Mouse (Mus musculus): Measurements from ENCODE around the gene Gng13.

Gene Gng13

DNA sequence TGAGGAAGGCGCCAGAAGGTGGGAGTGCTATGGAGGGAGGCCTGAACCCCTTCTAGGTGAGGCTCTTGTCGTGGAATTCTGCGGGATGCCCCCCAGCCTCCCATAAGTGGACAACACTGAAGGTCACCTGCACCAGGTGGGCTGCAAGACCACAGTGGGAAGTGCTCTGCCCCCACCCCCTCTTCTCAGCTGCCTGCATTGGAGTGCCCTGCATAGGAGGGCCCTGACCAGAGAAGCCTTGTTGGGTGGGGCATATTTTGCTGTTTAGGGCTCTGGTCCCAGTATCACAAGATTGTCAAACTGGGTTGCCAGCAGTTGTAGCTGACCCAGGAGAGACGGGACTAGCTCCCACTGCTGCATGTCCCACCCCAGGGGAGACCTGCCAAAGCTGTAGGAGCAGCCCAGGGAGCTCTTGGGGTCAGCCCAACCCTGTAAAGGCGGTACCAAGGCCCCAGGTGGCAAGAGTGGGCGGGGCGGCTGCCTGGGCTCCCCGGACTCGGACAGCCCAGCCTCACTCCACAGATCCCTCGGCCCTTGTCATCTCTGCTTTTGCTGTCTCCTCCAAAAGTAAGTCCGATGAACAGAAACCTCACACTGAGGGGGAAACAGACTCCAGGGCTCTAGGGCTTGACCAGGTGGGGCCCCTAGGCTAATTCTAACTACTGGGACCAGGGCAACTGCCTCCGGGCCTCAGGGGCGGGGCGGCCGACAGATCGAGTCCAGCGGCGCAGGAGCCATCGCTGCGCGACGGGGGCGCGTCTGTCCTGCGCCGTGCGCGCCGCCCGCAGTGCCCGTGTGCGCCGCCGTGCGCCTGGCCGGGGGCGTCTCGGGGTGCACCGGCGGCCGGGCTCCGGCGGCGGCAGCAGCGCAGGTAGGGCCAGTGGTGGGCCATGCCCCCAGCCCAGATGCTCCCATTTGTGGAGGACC, at the start of gene Gng13:
Gene Gng13, plus strand, starts transcription at position 461 of the 927 bp plus-strand sequence.
- no peak for DNase-seq (ENCODE audit: low read depth, low spot score)

DNA sequence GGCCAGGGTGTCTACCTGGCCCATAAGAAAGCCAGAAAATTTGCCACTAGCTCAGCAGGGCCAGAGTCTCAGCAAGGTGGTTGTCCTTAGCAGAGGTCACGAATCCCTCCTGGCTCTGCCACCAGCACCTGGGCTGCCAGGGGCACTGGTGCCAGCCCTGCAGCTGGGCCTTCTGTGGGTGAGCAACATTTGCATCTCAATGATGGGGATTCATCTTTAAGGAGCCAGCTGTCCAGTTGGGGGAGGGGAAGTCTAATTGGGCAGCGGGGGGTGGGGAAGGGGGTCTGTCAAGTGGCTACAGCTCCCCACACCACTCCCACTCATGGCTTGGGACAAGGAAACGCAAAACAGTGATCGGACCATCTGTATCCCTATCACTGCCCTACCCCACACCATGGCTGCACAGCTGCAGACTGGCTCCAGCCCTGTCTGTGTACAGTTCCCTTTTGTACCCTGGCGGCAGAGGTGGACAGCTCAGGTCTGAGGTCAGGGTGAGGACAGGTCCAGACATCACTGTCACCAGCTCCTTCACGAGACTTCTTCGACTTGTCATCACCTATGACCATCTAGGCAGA, 48.4 kb upstream of the Gng13 start:
- DNase-seq (ENCODE audit: low read depth, low spot score) = no peak

DNA sequence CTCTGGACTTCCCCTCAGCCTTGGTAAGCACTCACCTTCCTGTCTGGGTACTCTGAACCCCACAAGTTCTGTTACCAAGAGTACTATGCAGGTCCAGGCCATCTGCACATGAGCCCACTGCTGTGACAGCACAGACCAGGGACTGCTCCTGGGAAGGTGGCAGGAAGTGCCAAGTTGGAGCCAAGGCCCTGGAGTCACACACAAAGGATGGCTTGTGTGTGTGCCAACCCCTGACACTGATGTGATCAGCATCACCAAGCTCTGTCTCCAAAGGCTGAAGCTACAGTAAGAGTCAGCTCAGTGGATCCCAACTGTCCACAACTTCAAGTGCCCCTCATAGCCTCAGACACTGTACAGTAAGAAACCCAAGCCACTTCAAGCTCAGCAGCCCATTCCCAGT, 44.0 kb upstream of the Gng13 start:
- DNase-seq (ENCODE audit: low read depth, low spot score) = no peak

DNA sequence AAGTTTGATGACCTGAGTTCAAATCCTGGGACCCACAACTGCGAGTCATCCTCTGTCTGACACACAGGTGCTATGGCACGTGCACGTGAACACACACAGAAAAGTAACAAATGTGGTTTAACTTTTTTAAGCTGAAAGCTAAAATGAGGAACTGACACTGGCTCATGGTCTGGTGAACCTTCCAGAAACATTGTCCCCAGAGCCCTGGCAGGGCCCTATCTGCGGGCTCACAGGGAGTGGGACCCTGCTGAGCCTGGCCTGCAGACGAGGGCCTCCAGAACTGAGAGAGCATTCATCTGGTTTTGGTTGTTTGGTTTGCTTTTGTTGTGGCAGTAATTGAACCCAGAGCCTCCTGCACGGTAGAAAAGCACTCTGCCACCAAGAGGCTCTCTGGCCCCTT, 39.0 kb upstream of the Gng13 start:
- DNase-seq (ENCODE audit: low read depth, low spot score) = no peak

DNA sequence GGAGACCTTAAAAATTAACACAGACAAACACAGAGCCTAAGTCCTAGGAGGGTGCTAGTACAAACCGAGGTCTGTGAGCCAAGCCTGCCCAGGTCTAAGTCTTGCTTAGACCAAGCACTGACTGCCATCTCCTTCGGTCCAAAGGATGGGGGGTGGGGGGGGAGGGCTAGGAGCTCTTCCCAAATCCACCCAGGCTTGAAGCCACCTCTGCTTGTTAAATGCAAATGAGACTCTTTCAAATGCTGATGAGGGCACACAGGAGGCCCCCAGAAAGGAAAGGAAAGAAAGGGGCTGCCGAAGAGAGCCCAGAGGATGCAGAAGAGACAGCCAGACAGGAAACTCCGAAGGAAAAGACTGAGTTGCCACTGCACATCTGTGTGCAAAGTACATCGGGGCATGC, 37.2 kb upstream of the Gng13 start:
- peak; percentile 90 for DNase-seq (ENCODE audit: low read depth, low spot score)

DNA sequence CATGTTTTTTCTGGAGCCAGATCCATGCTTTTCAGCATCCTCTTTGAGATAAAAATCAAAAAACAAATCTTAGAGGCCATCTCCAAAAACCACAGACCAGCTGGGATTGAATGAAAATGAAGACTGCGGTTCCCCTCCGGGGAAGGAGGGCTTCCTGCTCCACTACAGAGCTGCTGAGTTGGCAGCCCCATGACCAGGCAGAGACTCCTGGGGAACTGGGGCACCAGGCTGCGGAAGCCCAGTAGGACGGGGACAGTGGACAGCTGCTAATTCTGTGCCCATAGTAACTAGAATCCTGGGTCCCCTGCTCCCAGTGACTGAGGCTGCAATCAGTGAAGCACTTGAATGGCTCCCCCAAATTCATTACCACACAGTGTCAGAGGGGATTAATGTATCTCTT, 35.3 kb upstream of the Gng13 start:
- DNase-seq (ENCODE audit: low read depth, low spot score) = no peak

DNA sequence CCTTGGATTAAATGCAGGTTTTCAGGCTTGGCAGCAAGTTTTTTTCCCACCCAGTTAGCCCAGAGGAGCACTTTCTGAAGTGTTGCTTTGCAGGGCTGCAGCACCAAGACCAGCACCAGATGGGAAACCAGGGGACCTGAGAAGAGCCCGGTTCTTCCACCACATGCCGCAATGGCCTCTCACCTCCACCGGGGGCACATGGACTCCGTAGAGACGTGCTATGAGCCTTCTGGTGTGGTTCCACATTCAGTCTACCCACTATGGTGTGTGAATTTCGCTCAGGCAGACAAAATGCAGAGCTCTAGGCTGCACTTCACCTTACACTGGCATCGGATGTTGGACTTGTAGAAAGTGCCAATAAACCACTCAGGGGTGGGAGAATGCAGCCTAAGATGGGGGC, 30.6 kb upstream of the Gng13 start:
- peak; percentile 45 for DNase-seq (ENCODE audit: low read depth, low spot score)

DNA sequence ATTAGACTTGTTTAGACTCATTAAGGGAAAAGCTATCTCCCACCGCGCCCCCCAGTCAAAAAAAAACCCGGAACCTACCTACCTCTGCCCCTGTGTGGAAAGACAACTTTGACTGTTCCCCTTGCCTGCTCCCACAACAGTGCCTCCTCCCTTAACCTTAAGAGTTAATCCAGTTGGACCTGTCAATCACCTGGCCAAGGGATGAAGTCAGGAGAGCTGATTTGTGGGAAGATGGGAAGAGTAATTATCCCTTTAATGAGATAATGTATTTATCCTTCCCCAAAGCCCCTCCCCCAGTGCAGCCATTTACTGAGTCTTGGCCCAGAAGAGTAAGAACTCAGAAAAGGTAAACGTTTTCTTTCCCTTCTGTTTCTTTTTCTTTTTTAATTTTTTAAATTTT, 28.0 kb upstream of the Gng13 start:
- no peak for DNase-seq (ENCODE audit: low read depth, low spot score)

DNA sequence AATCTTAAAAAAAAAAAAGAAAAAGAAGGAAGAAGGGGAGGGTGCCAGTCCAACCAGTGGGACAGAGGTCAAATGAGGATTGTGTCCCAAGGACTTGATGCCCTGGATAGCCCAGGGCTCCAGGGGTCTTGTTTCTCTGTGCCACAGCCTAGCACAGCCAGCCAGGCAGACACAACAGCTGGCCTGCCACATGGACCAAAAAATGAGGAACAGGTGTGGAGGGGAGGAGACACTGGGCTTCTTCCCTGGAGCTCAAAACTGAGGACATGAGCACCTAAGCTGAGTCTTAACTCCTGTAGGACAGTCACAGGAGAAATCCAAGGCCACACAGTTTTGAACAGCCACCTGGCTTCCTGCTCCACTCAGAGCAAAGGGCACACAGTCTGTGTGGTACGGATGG, 20.7 kb upstream of the Gng13 start:
- DNase-seq (ENCODE audit: low read depth, low spot score) = no peak

DNA sequence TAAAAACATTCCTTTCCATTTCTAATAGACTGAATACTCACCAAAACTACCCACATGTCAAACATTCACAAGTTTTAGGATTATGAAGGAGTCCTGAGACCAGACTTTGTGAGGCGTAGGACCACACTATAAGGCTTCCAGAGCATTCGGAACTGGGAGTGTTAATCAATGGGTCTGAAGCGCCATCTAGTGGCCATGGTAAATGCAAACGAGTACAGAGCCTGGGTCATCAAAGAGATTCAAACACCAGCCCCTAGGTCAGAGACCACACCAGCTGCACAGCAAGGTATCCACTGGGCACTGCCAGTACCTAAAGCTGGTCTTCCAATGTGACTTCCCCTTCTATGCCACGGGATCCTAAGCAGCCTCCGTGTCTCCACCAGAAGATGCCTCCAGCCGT, 18.5 kb upstream of the Gng13 start:
- peak; percentile 74 for DNase-seq (ENCODE audit: low read depth, low spot score)

DNA sequence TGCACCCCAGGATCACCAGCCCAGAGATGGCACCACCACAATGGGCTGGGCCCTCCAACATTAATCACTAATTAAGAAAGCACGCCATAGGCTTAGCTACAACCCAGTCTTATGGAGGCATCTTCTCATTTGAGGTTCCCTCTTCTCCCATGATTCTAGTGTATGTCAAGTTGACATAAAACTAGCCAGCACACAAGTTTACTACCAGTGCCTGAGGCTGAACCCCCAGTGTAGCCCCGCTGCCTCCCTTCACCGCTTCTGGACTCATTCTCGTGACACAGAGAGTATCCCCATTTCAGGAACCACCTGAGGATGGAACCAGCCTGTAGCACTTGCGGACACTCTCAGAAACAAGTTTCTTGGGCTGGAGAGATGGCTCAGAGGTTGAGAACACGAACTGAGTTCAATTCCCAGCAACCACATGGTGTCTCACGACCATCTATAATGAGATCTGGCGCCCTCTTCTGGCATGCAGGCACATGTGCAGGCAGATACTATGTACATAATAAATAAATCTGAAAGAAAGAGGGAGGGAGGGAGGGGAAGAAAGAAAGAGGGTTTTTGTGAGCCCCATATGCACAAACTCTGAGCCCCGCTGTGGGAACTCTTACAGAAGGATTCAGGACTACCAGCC, 16.0 kb upstream of the Gng13 start:
- DNase-seq (ENCODE audit: low read depth, low spot score) = peak; percentile 77

DNA sequence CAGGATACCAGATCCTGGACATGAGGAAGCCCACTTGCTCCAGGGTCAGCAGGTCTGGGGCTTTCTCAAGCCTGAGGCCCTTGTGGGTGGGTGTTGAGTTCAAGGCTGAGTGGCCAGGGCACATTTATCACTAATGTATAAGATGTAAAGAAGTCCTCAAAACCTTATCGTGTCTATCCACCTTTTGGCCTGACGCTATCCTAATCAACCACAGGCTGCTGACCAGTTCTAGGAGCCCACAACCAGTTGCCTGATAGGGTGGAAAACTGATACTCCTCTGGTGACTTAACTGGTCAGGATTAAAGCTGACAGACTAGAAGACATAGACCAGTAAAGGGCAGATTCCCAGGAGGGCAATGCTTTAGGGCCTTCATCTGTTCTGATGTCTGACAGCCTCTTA, 7.0 kb upstream of the Gng13 start:
- no peak for DNase-seq (ENCODE audit: low read depth, low spot score)

DNA sequence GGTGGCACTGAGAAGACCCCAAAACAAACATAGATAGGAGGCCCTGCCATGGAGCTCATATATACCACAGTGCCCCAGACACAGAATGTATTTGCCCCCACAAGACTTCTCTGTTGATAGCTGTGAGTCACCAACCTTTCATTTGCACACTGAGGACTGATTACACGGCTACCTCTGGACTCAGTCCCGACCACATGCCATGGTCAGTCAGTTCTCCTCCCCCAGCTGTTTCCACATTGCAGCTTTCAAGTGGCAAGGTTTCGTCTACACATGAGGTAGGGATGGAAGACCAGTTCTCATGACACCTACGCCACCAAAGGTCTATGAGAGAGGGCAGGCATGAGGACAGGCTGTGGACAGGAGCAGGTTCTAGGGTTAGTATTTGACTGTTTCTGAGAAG, 5.8 kb upstream of the Gng13 start:
- no peak for DNase-seq (ENCODE audit: low read depth, low spot score)

DNA sequence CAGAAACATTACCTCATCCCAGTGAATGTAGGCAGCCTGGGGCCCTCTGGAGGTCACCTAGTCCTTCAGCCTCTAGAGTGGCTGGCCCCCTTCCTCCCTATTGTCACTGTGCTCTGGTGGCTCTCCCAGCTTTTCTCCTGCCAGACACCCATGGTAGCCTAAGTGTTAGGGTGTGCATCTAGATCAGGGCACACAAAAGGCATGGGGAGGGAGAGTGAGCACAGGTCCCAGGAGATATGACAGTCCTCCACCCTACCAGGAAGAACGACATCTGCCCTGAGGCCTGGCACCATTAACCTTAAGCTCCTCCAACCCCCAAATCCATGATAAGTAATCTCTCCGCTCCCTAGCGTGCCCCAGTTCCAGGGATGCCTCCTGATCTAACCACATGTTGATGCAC, 1.3 kb upstream of the Gng13 start:
- no peak for DNase-seq (ENCODE audit: low read depth, low spot score)

DNA sequence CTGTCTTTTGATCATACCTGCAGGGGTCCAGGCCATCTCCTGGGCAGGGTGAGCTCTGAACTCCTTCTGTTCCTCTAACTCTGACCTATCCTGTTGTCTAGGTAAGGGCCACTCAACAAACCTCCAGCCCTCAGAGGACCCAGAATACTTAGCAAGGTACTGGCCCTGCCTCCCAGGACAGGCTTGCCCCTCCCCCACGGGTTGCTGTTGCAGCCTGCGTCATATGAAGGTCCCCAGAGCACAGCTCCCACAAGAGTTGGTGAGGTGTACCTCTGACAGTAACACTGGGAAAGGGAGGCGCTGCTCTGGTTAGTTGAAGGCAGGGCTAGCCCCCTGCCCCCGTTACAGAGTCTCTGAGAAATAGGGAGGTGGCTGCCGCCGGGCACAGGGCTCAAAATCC, 841 bp upstream of the Gng13 start:
- DNase-seq (ENCODE audit: low read depth, low spot score) = no peak

DNA sequence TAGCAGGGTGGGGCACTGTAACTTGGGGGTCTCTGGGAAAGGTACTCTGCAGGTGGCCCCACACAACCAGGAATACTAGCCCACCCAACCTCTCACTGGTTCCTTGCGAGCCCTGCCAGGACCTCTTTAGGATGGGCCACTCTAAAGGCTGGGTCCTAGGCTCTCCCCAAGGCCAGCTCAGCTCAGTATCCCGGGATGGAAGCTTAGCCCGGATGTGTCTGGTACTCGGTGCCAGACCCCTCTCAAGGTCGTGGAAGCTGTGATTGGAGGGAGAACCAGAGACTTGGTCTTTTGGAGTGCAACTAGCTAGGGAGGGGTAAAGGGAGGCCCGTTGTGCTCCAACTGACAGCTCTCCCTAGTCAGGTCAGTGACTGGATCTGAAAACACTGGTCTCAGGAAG, 720 bp downstream of the Gng13 start:
- DNase-seq (ENCODE audit: low read depth, low spot score) = peak; percentile 33

DNA sequence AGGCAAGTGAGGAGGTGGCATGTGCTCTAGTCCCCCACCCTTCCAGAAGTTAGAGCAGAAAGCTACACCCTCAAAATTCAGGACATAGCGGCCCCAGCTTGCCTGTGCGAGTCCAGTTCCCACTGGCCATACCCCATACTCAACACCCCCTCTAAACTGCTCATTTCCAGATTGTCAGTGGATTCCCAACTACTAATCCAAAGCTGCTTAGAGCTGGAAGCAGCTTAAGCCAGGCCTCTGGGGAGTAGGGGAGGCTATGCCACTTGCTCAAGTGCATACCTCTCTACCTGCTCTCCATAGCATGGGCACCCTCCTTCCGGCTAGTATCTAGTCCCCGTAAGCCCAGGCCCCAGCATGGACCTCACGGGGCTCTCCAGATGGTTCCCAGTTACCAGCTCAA, 4.5 kb downstream of the Gng13 start:
- DNase-seq (ENCODE audit: low read depth, low spot score) = no peak

DNA sequence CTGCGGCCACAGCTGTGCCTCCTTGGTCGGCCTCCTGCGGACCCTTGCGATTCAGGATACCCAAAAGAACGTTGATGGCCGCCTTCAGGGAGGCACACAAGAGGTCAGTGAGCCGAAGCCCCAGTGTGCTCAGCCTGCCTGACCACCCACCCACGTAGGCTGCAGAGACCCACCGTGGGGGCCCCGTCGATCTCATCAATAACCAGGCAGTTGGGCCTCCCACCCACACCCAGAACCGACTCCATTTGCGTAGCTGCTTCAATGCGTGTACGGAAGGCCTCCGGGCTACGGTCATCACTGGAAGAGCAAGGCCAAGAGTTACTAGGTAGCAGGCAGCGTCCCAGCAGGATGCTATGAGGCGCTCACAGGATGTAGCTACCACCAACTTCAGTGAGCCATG, 6.5 kb downstream of the Gng13 start:
- DNase-seq (ENCODE audit: low read depth, low spot score) = no peak

DNA sequence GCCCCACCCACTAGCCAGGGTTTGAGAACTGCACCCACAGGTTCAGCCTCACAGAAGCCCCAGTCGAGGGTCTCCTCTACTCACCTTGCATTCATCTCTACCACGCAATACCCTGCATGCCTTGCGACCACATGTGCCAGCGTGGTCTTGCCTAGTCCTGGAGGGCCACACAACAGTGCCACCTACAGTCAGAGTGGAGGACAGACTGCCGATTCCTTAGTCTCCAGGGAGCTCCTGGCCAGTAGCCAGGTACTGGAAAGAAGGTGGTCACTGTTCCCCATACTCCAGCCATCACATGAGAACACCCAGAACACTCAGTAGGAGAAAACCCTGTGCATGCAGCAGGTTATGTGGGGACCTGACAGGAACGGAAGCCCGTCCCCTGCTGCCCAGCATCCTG, 6.9 kb downstream of the Gng13 start:
- DNase-seq (ENCODE audit: low read depth, low spot score) = peak; percentile 79

DNA sequence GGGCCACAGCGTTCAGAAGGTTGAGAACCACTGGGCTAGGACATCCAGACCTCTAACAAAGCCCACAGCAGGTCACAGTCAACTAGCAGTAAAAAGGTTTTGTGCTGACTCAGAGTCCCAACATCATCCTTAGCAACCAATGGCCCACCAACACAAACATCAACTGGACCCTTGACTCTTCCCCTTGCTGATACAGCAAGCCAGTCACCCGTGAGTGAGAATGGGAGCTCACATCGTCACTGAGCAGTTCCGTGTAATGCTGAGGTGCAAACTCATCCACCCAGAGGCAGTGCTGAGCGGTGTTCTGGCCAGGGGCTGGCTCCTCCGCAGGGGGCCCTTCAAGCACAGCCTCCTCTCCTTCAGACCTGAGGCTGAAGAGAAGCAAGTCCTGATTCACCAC, 8.3 kb downstream of the Gng13 start:
- DNase-seq (ENCODE audit: low read depth, low spot score) = peak; percentile 22

DNA sequence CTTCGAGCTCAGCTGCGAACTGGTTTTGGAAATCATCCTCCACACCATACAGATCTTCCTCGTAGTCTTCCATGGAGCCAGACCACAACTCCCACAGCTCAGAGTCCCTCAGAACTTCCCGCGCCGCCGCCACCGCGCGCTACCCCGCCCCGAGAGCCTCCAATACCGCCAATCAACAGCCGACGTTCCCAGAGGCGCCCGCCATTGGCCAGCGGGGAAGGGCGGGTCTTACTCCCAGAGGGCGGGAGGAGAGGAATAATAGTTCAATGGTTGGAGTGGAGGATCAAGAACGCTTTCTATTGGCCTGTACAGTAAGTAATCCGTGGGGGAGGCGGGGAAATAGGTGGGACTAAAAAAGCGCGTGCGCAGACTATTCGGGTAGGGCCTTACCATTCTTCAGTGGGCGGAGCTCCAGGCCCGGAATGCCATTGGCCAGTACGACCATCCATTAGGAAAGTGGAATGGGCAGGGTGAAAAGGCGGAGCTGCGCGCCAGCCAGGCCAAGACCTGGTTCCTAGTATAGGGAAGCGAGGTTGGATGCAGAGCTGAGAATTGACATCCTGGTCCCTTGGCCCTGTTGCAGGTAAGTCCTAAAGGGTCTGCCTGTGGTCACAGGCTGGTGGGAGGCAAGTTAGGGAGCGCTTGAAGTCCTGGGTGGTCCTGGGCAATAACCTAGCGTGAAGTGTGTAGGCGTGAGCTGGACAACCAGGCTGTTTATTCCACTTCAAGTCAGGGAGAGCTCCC, 10.5 kb downstream of the Gng13 start, which contains the start of the genes Chtf18 and Rpusd1:
Gene Chtf18, minus strand, starts transcription at position 155 of the 744 bp plus-strand sequence.
Gene Rpusd1, plus strand, starts transcription at position 406 of the 744 bp plus-strand sequence.
- peak; percentile 100 for DNase-seq (ENCODE audit: low read depth, low spot score)

DNA sequence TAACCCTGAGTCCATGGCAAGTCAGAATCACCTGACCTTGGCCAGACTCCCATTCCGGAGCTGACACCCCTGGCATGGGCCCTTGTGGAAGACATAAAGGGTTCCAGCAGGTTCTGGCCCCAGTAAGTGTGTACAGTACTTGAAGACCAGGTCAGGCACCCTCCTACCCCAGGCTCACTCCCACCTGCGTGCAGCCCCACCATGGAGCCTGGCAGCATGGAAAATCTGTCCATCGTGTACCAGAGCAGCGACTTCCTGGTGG, 11.0 kb downstream of the Gng13 start:
- no peak for DNase-seq (ENCODE audit: low read depth, low spot score)
